Comparison of ENCODE assay signal across 36 mouse cellular contexts in genomic region chr15:97715734-97716133, GRCm38 (mm10). TPM values are rescaled to one million over a fixed set of nuclear protein-coding genes. Genes with fewer than 3 reads are reported as not detected.
"Had no signal": no experiment of that assay in that cellular context is flagged by ENCODE, and none has a peak within 500 bp of the region (broad histone marks: within the 10 kb centered on the region; RNA-seq: fewer than 3 reads in every experiment).

No protein-coding gene starts in this region.

- H3K27ac ChIP-seq: heart, embryonic 10.5 days; heart, embryonic 15.5 days; hindbrain, embryonic 10.5 days; hindbrain, embryonic 12.5 days; hindbrain, embryonic 13.5 days; hindbrain, embryonic 14.5 days; hindbrain, embryonic 15.5 days; hindbrain, postnatal 0 days; intestine, embryonic 15.5 days; kidney, embryonic 15.5 days; kidney, postnatal 0 days; layer of hippocampus, adult 2 months had no signal

- H3K4me3 ChIP-seq: heart, embryonic 10.5 days; heart, embryonic 12.5 days; heart, embryonic 13.5 days; heart, embryonic 15.5 days; hindbrain, embryonic 10.5 days; hindbrain, embryonic 12.5 days; hindbrain, embryonic 13.5 days; hindbrain, embryonic 15.5 days; intestine, embryonic 15.5 days; kidney, embryonic 15.5 days; layer of hippocampus, adult 2 months had no signal

- H3K4me1 ChIP-seq: hindbrain, embryonic 13.5 days; hindbrain, embryonic 15.5 days; intestine, embryonic 15.5 days had no signal

- H3K9me3 ChIP-seq: heart, embryonic 10.5 days; heart, embryonic 13.5 days; heart, embryonic 15.5 days; hindbrain, embryonic 10.5 days; hindbrain, embryonic 12.5 days; hindbrain, embryonic 13.5 days; hindbrain, embryonic 15.5 days; intestine, embryonic 15.5 days; kidney, embryonic 15.5 days had no signal

- H3K36me3 ChIP-seq: heart, embryonic 10.5 days; heart, embryonic 12.5 days; heart, embryonic 13.5 days; heart, embryonic 15.5 days; hindbrain, embryonic 10.5 days; hindbrain, embryonic 12.5 days; hindbrain, embryonic 13.5 days; hindbrain, embryonic 15.5 days; intestine, embryonic 15.5 days; kidney, embryonic 15.5 days had no signal

- H3K27me3 ChIP-seq: heart, embryonic 12.5 days; heart, embryonic 15.5 days; hindbrain, embryonic 12.5 days; hindbrain, embryonic 15.5 days; intestine, embryonic 15.5 days; kidney, embryonic 15.5 days had no signal

- DNase-seq: heart, postnatal 10 days; heart, postnatal 14 days; heart, postnatal 36 days; heart, postnatal 4 days; kidney, adult 11 months; kidney, adult 18-20 months; kidney, adult 2 months; kidney, adult 8-10 months; kidney, adult 9 months; kidney, postnatal 10 days; kidney, postnatal 14 days; kidney, postnatal 25 days; kidney, postnatal 36 days; kidney, postnatal 4 days; layer of hippocampus, adult 9-11 months; layer of hippocampus, postnatal 36 days had no signal

- ATAC-seq: hindbrain, embryonic 16.5 days; hindbrain, postnatal 0 days; inflammation-experienced regulatory T-cells, adult 6 months; intestine, embryonic 15.5 days; intestine, embryonic 16.5 days; intestine, postnatal 0 days had no signal

- H3K9ac ChIP-seq: heart, embryonic 12.5 days; heart, embryonic 13.5 days; heart, embryonic 15.5 days; hindbrain, embryonic 12.5 days; hindbrain, embryonic 13.5 days; hindbrain, embryonic 14.5 days; hindbrain, embryonic 15.5 days; intestine, embryonic 15.5 days; kidney, embryonic 15.5 days had no signal

- H3K4me2 ChIP-seq: heart, embryonic 11.5 days; heart, embryonic 12.5 days; heart, embryonic 13.5 days; heart, embryonic 15.5 days; hindbrain, embryonic 12.5 days; hindbrain, embryonic 13.5 days; hindbrain, embryonic 14.5 days; hindbrain, embryonic 15.5 days; intestine, embryonic 15.5 days; kidney, embryonic 15.5 days had no signal

RNA-seq across cellular contexts. Expression of gene Endou, which starts 15.4 kb away (rescaled TPM):
- polyA plus RNA-seq: heart, embryonic 11.5 days; inflammation-experienced regulatory T-cells, adult 6 months; intestine, embryonic 14.5 days had no signal

RNA-seq across cellular contexts. Expression of gene Rapgef3, which starts 52.0 kb away (rescaled TPM):
- polyA plus RNA-seq: inflammation-experienced regulatory T-cells, adult 6 months had no signal
